Mouse (Mus musculus) heart, adult 2 months (tissue): ENCODE results near the gene Plcb2.

Experiments used
- CTCF ChIP-seq: fragments of 200-600 bp; IDR thresholded peaks from 2 replicates; pipeline ENCODE4 v1.8.1; 2022; ENCODE audit warnings: antibody characterized with exemption, mild to moderate bottlenecking, moderate library complexity
- EP300 ChIP-seq: fragments of 200-500 bp; IDR thresholded peaks from 2 replicates; pipeline ENCODE4 v1.6.1; 2011; ENCODE audit warnings: low read depth, low read length, control low read depth; ENCODE audit not compliant: insufficient read depth
- POLR2A ChIP-seq: fragments of 200-500 bp; IDR thresholded peaks from 2 replicates; pipeline ENCODE4 v1.6.1; 2011; ENCODE audit warnings: mild to moderate bottlenecking, low read depth, low read length, control low read depth; ENCODE audit not compliant: insufficient read depth

DNA sequence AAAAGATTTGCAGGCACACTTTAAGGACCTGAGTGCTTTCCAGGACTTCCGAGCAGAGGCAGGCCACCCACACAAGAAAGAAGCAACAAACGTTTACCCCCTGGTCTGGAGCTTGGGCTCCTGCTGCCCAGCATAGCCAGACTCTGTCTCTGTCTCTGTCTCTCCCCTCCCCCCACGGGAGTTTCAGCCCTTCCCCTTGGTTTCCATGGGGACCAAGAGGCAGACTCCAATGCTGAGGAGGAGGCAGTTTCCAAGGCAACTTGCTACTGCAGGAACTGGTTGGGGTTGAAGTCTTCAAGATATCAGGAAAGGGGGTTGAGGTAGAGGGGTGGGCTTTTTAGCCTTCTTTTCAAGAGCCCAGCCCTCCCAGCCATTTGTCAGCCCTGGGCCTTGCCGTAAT lies 14.0 kb downstream of the Plcb2 start:
- TF ChIP-seq CTCF: no peak
- no peak for TF ChIP-seq POLR2A
- TF ChIP-seq EP300: no peak
